Mouse (Mus musculus) cortical plate, adult 2 months (tissue): Measurements from ENCODE around the gene Ythdf1.
A peak's percentile ranks its signal among the peaks of the same experiment; 100 is the strongest.

Experiments used
- CTCF ChIP-seq: fragments of 200-500 bp; IDR thresholded peaks from 2 replicates; pipeline ENCODE4 v1.5.1; 2011; ENCODE audit warnings: mild to moderate bottlenecking, control low read depth, low read length; ENCODE audit not compliant: insufficient read depth; ENCODE audit errors: extremely low read depth
- POLR2A ChIP-seq: fragments of 200-500 bp; IDR thresholded peaks from 2 replicates; pipeline ENCODE4 v1.6.1; 2011; ENCODE audit warnings: mild to moderate bottlenecking, low read length, control low read depth; ENCODE audit not compliant: insufficient read depth; ENCODE audit errors: extremely low read depth

- no peak for TF ChIP-seq CTCF
- TF ChIP-seq POLR2A = peak; percentile 51; the same call in 1 of the 2 replicates
These were observed 29.5 kb downstream of the Ythdf1 start for GRCm38 (mm10) chr2:180891075-180891834.
